Mouse (Mus musculus): ENCODE measurements around the gene Olfr1307. TPM values are rescaled to one million over a fixed set of nuclear protein-coding genes. Genes with fewer than 3 reads are reported as not detected.

The Olfr1307 gene
- polyA plus RNA-seq (2014; fragmentation: Nextera tagmentation; extraction: Ambion mirVana) = 0.03 TPM in 1 of 2 replicates, not detected in the other

GRCm38 (mm10) chr2:111949340-111949739, at the start of gene Olfr1307:
Gene Olfr1307 (minus strand): TSS chr2:111949440.
- Histone ChIP-seq H3K9me3 (ENCODE audit: control insufficient read depth, low read length) (no peaks in the 10 kb centered on the region), H3K27ac (ENCODE audit: low read depth, low read length) (no peak within 1 kb of the TSS), H3K36me3 (ENCODE audit: control insufficient read depth, insufficient read depth, low read length) (no peaks in the 10 kb centered on the region), H3K27me3 (ENCODE audit: control insufficient read depth, insufficient read depth, low read length) (no peaks in the 10 kb centered on the region), H3K9ac (replicated peaks; ENCODE audit: low read depth, low read length) (no peak within 1 kb of the TSS), H3K4me3 (ENCODE audit: low read depth, low read length) (no peak within 1 kb of the TSS), H3K4me1 (ENCODE audit: control insufficient read depth, insufficient read depth, low read length) (no peaks in the 10 kb centered on the region), H3K4me2 (ENCODE audit: low read depth, low read length) (no peak within 1 kb of the TSS)
- 83% methylated on average over 1 of the region's 1 CpGs for WGBS
- ATAC-seq (ENCODE audit: low read depth) = no peak

- 79% methylated on average over 1 of the region's 1 CpGs for WGBS
- no peak for ATAC-seq (ENCODE audit: low read depth)
- Histone ChIP-seq H3K9ac (replicated peaks; ENCODE audit: low read depth, low read length) (no peak within 1 kb of the TSS), H3K4me3 (ENCODE audit: low read depth, low read length) (no peak within 1 kb of the TSS), H3K27ac (ENCODE audit: low read depth, low read length) (no peak within 1 kb of the TSS), H3K9me3 (ENCODE audit: control insufficient read depth, low read length) (no peaks in the 10 kb centered on the region), H3K36me3 (ENCODE audit: control insufficient read depth, insufficient read depth, low read length) (no peaks in the 10 kb centered on the region), H3K27me3 (ENCODE audit: control insufficient read depth, insufficient read depth, low read length) (no peaks in the 10 kb centered on the region), H3K4me1 (ENCODE audit: control insufficient read depth, insufficient read depth, low read length) (no peaks in the 10 kb centered on the region), H3K4me2 (ENCODE audit: low read depth, low read length) (no peak within 1 kb of the TSS)
Observed at GRCm38 (mm10) chr2:111990181-111990580, 40.9 kb upstream of the Olfr1307 start, which contains the start of gene Olfr1309. Gene Olfr1309 (minus strand): TSS chr2:111990281.

GRCm38 (mm10) chr2:111964844-111965243, 15.6 kb upstream of the Olfr1307 start, which contains the start of gene Olfr1308:
Gene Olfr1308 (minus strand): TSS chr2:111964944.
- no peaks in the 10 kb centered on the region for H3K9me3 ChIP-seq (ENCODE audit: control insufficient read depth, low read length)
- no peaks in the 10 kb centered on the region for H3K36me3 ChIP-seq (ENCODE audit: control insufficient read depth, insufficient read depth, low read length)
- no peaks in the 10 kb centered on the region for H3K27me3 ChIP-seq (ENCODE audit: control insufficient read depth, insufficient read depth, low read length)
- H3K9ac ChIP-seq (replicated peaks; ENCODE audit: low read depth, low read length) = no peak within 1 kb of the TSS
- H3K27ac ChIP-seq (ENCODE audit: low read depth, low read length) = no peak within 1 kb of the TSS
- ATAC-seq (ENCODE audit: low read depth) = no peak
- H3K4me3 ChIP-seq (ENCODE audit: low read depth, low read length) = no peak within 1 kb of the TSS
- no peaks in the 10 kb centered on the region for H3K4me1 ChIP-seq (ENCODE audit: control insufficient read depth, insufficient read depth, low read length)
- WGBS = 63% methylated on average over 1 of the region's 1 CpGs
- no peak within 1 kb of the TSS for H3K4me2 ChIP-seq (ENCODE audit: low read depth, low read length)

- WGBS = 74% methylated on average over 1 of the region's 1 CpGs
Observed at GRCm38 (mm10) chr2:111916171-111916570, 33.1 kb downstream of the Olfr1307 start, which contains the start of gene Olfr1306. Gene Olfr1306 (minus strand): TSS chr2:111916271.

More at GRCm38 (mm10) chr2:111916171-111916570, 33.1 kb downstream of the Olfr1307 start, which contains the start of gene Olfr1306:
- Histone ChIP-seq H3K4me1 (ENCODE audit: control insufficient read depth, insufficient read depth, low read length) (no peaks in the 10 kb centered on the region), H3K9me3 (ENCODE audit: control insufficient read depth, low read length) (no peaks in the 10 kb centered on the region), H3K36me3 (ENCODE audit: control insufficient read depth, insufficient read depth, low read length) (no peaks in the 10 kb centered on the region), H3K4me2 (ENCODE audit: low read depth, low read length) (no peak within 1 kb of the TSS), H3K27ac (ENCODE audit: low read depth, low read length) (no peak within 1 kb of the TSS), H3K27me3 (ENCODE audit: control insufficient read depth, insufficient read depth, low read length) (no peaks in the 10 kb centered on the region), H3K9ac (replicated peaks; ENCODE audit: low read depth, low read length) (no peak within 1 kb of the TSS), H3K4me3 (ENCODE audit: low read depth, low read length) (no peak within 1 kb of the TSS)
- ATAC-seq (ENCODE audit: low read depth) = no peak

Other genes starting within 250 kb of the Olfr1307 start
- gene Olfr1301, start 198.4 kb downstream of the Olfr1307 start, polyA plus RNA-seq (2014; fragmentation: Nextera tagmentation; extraction: Ambion mirVana) = not detected in 2 replicates
- gene Olfr1302, start 172.0 kb downstream of the Olfr1307 start, polyA plus RNA-seq (2014; fragmentation: Nextera tagmentation; extraction: Ambion mirVana) = not detected in 2 replicates
- not detected in 2 replicates for gene Olfr1303, start 129.1 kb downstream of the Olfr1307 start, polyA plus RNA-seq (2014; fragmentation: Nextera tagmentation; extraction: Ambion mirVana)
- not detected in 2 replicates for gene Olfr1305, start 72.3 kb downstream of the Olfr1307 start, polyA plus RNA-seq (2014; fragmentation: Nextera tagmentation; extraction: Ambion mirVana)
- gene Olfr1306, start 33.2 kb downstream of the Olfr1307 start, polyA plus RNA-seq (2014; fragmentation: Nextera tagmentation; extraction: Ambion mirVana) = not detected in 2 replicates
- gene Olfr1308, start 15.5 kb upstream of the Olfr1307 start, polyA plus RNA-seq (2014; fragmentation: Nextera tagmentation; extraction: Ambion mirVana) = not detected in 2 replicates
- gene Olfr1309, start 40.8 kb upstream of the Olfr1307 start, polyA plus RNA-seq (2014; fragmentation: Nextera tagmentation; extraction: Ambion mirVana) = not detected in 2 replicates
- gene Olfr1310, start 63.3 kb upstream of the Olfr1307 start, polyA plus RNA-seq (2014; fragmentation: Nextera tagmentation; extraction: Ambion mirVana) = not detected in 2 replicates
- gene Olfr1311, start 75.0 kb upstream of the Olfr1307 start, polyA plus RNA-seq (2014; fragmentation: Nextera tagmentation; extraction: Ambion mirVana) = not detected in 2 replicates
- not detected in 2 replicates for gene Olfr1312, start 100.8 kb upstream of the Olfr1307 start, polyA plus RNA-seq (2014; fragmentation: Nextera tagmentation; extraction: Ambion mirVana)
- gene Olfr1313, start 128.4 kb upstream of the Olfr1307 start, polyA plus RNA-seq (2014; fragmentation: Nextera tagmentation; extraction: Ambion mirVana) = not detected in 2 replicates
- gene Olfr1314, start 147.3 kb upstream of the Olfr1307 start, polyA plus RNA-seq (2014; fragmentation: Nextera tagmentation; extraction: Ambion mirVana) = not detected in 2 replicates
- gene Olfr1315-ps1, start 166.0 kb upstream of the Olfr1307 start, polyA plus RNA-seq (2014; fragmentation: Nextera tagmentation; extraction: Ambion mirVana) = not detected in 2 replicates
- not detected in 2 replicates for gene Olfr1316, start 185.5 kb upstream of the Olfr1307 start, polyA plus RNA-seq (2014; fragmentation: Nextera tagmentation; extraction: Ambion mirVana)
- gene Olfr1317, start 190.9 kb upstream of the Olfr1307 start, polyA plus RNA-seq (2014; fragmentation: Nextera tagmentation; extraction: Ambion mirVana) = not detected in 2 replicates
- 0.08 TPM in 1 of 2 replicates, not detected in the other for gene Olfr1318, start 204.8 kb upstream of the Olfr1307 start, polyA plus RNA-seq (2014; fragmentation: Nextera tagmentation; extraction: Ambion mirVana)

Data from neural tube, embryonic 14.5 days (tissue).